ENCODE assay signal across 15 mouse cellular contexts in the genomic region with DNA sequence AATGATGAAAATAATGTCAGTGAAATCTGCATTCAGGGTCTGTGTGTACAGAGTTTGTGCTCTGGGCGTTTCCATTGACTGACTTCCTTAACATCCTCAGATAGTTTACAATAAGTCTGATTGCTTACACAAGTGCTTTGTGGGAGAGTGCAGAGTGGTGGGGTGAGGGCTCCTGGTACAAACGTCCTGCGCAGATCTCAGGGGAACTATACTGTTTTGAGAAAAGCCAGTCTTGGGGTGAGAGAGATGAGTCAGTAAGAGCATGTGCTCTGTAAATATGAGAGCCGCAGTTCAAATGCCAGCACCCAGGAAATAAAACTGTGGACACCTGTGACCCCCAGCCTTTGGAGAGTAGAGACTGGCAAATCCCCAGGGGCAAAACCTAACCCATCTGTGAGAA.
"Had no signal": no experiment of that assay in that cellular context is flagged by ENCODE, and none has a peak within 500 bp of the region (broad histone marks: within the 10 kb centered on the region; RNA-seq: fewer than 3 reads in every experiment).

No protein-coding gene starts in this region.

- H3K27me3 ChIP-seq: intestine, embryonic 15.5 days; limb, embryonic 12.5 days; liver, embryonic 13.5 days; neural tube, embryonic 15.5 days had no signal

- H3K4me1 ChIP-seq: intestine, embryonic 15.5 days; limb, embryonic 12.5 days; liver, embryonic 13.5 days had no signal

- H3K36me3 ChIP-seq: intestine, embryonic 15.5 days; limb, embryonic 12.5 days; liver, embryonic 13.5 days; midbrain, embryonic 10.5 days; neural tube, embryonic 15.5 days had no signal

- H3K27ac ChIP-seq: intestine, embryonic 15.5 days; limb, embryonic 12.5 days; liver, embryonic 13.5 days; midbrain, embryonic 10.5 days; neural tube, embryonic 15.5 days had no signal

- ATAC-seq: intestine, embryonic 15.5 days; liver, postnatal 0 days had no signal

- H3K9me3 ChIP-seq: intestine, embryonic 15.5 days; limb, embryonic 12.5 days; liver, embryonic 13.5 days; midbrain, embryonic 10.5 days; neural tube, embryonic 15.5 days had no signal

- DNase-seq: kidney, adult 18-20 months; kidney, postnatal 10 days; liver; liver, embryonic 13.5 days; liver, postnatal 0 days; midbrain, embryonic 14.5 days; right cerebral cortex, postnatal 4 days; spleen, adult 18-20 months; thymus, adult 2 months; thymus, postnatal 25 days had no signal

- H3K9ac ChIP-seq: intestine, embryonic 15.5 days; limb, embryonic 12.5 days; liver, embryonic 13.5 days; liver, postnatal 0 days; neural tube, embryonic 15.5 days had no signal

- H3K4me3 ChIP-seq: intestine, embryonic 15.5 days; limb, embryonic 12.5 days; liver, embryonic 13.5 days; midbrain, embryonic 10.5 days; myocyte; neural tube, embryonic 15.5 days had no signal

- H3K4me2 ChIP-seq: intestine, embryonic 15.5 days; limb, embryonic 12.5 days; liver, embryonic 13.5 days; neural tube, embryonic 15.5 days had no signal
